Mouse (Mus musculus) bone marrow, adult 2 months (tissue): Measurements from ENCODE around the gene Ddah2. TPM values are rescaled to one million over a fixed set of nuclear protein-coding genes. Genes with fewer than 3 reads are reported as not detected.

Experiments used
- H3K27ac ChIP-seq: fragments of 200-500 bp; 2 replicates; pipeline ENCODE4 v1.5.1; 2012; ENCODE audit warnings: low read depth, mild to moderate bottlenecking, control low read depth, inconsistent platforms, low read length; ENCODE audit not compliant: control insufficient read depth, poor library complexity, insufficient read depth
- H3K4me1 ChIP-seq: fragments of 200-500 bp; 2 replicates; pipeline ENCODE4 v1.6.1; 2011; ENCODE audit warnings: low read length; ENCODE audit not compliant: control insufficient read depth, insufficient read depth
- H3K4me3 ChIP-seq: fragments of 200-500 bp; replicated peaks from 2 replicates; pipeline ENCODE3; 2011; ENCODE audit warnings: mild to moderate bottlenecking, low read depth, low read length, control low read depth; ENCODE audit not compliant: control insufficient read depth
- CTCF ChIP-seq: fragments of 200-500 bp; IDR thresholded peaks from 2 replicates; pipeline ENCODE4 v1.5.1; 2011; ENCODE audit warnings: low read length, control low read depth; ENCODE audit not compliant: control insufficient read depth, insufficient read depth
- POLR2A ChIP-seq: fragments of 200-500 bp; IDR thresholded peaks from 2 replicates; pipeline ENCODE4 v1.6.1; 2011; ENCODE audit warnings: low read depth, mild to moderate bottlenecking, control low read depth, low read length, borderline replicate concordance; ENCODE audit not compliant: control insufficient read depth
- WGBS: fragments of 180-500 bp; shearing (Covaris S2); methylation state at CpG from one replicate; pipeline ENCODE4 v1.1.7; 2018; 5-methylcytosine and 5-hydroxymethylcytosine counted together
- polyA plus RNA-seq: library from polyadenylated mRNA; stranded (reverse); fragments of >200 nt; gene quantifications from 2 replicates; pipeline ENCODE4 v1.2.4, GENCODE M21; 2011; ENCODE audit warnings: low replicate concordance; ENCODE audit not compliant: missing spikeins, insufficient read depth, insufficient read length

The Ddah2 gene
- polyA plus RNA-seq, 1 experiment, result 12.5 TPM

DNA sequence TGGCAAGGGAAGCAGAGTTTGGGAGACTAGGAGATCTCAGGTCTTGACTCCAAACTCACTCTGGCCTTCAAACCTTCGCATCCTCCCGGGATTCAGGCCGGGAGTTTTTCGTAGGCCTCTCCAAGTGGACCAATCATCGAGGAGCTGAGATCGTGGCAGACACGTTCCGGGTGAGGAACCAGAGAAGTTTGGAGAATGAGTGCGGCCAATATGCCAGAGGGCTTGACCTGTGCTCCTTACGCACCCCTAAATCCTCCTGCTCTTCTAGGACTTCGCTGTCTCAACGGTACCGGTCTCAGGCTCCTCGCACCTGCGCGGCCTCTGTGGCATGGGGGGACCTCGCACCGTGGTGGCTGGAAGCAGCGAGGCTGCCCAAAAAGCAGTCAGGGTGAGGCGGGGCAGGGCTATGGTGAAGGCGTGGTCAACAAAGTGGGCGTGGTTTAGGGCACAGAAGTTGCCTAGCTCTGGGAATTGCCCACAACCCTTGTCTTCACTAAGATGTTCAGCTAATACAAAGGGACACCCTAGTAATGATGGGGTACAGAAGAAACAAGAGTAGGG lies 2.0 kb downstream of the Ddah2 start:
- TF ChIP-seq CTCF, result no peak
- TF ChIP-seq POLR2A, result no peak
- no peak overlapping the region for H3K27ac ChIP-seq
- WGBS, result 81% methylated on average over 22 of the region's 22 CpGs
- H3K4me1 ChIP-seq, result no peaks in the 10 kb centered on the region; the same call in 1 of the 2 replicates
- no peak overlapping the region for H3K4me3 ChIP-seq

DNA sequence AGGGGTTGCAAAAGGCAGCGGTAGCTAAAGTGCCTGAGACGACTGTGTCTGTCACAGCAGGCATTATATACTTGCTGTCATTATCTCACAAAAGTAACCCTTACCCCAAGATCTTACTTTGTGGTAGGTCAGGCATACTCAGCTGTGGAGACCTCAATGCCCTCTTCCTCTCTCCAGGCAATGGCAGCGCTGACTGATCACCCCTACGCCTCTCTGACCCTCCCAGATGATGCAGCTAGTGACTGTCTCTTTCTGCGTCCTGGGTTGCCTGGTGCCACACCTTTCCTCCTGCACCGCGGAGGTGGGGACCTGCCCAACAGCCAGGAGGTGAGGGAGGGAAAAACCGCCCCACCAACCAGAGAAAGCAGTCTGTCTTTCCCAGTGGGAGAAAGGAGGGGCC lies 2.5 kb downstream of the Ddah2 start:
- WGBS, result 84% methylated on average over 8 of the region's 8 CpGs
- TF ChIP-seq POLR2A, result no peak
- no peak for TF ChIP-seq CTCF
- no peak overlapping the region for H3K4me3 ChIP-seq
- no peak overlapping the region for H3K27ac ChIP-seq
- no peaks in the 10 kb centered on the region; the same call in 1 of the 2 replicates for H3K4me1 ChIP-seq

DNA sequence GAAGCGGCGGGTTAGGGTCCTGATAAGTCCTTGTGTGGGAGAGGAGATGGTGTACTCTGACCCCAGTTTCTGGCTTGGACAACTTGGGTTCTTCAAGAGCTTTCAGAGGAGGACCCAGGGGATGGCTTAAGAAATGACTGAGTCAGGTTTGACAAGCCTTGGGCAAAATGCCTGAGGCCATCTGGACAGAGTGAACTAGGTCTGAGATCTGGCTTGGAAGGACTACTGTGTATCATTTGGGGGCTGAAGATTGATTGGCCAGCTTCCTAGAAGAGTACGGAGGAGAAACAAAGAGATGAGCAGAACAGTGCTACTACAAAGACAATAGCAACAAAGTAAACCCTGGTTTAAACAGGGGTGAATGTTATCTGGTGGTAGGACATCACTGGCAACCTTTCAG lies 4.6 kb downstream of the Ddah2 start:
- TF ChIP-seq CTCF, result no peak
- no peak for TF ChIP-seq POLR2A
- H3K27ac ChIP-seq, result no peak overlapping the region
- no peak overlapping the region for H3K4me3 ChIP-seq
- WGBS, result 77% methylated on average over 3 of the region's 3 CpGs
- no peaks in the 10 kb centered on the region; the same call in 1 of the 2 replicates for H3K4me1 ChIP-seq

DNA sequence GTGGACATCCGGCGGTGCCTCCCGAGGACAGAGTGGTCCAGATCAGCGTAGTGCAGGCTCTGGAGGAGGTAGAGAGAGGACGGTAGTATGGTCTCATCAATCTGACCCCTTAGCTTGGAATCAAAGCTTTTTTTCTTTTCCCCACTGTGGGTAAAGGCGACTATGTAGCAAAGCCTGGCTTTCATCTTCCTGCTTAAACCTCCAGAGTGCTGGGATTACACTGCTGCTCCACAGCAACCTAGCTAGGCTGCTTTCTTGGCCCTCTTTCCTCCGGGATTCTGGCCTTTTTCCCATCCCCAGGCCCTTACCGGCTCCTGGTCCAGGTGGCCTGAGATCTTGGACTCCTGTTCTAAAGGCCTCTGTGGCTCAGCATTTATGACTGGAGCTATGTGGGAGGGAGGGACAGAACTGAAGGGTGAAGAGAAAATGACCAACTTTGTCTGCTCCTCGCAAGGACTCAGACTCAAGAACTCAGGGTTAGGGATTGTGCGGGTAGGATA lies 5.6 kb downstream of the Ddah2 start:
- H3K27ac ChIP-seq, result no peak overlapping the region
- WGBS, result 52% methylated on average over 10 of the region's 10 CpGs
- no peak overlapping the region for H3K4me3 ChIP-seq
- H3K4me1 ChIP-seq, result no peaks in the 10 kb centered on the region; the same call in 1 of the 2 replicates
- no peak for TF ChIP-seq CTCF
- TF ChIP-seq POLR2A, result no peak

DNA sequence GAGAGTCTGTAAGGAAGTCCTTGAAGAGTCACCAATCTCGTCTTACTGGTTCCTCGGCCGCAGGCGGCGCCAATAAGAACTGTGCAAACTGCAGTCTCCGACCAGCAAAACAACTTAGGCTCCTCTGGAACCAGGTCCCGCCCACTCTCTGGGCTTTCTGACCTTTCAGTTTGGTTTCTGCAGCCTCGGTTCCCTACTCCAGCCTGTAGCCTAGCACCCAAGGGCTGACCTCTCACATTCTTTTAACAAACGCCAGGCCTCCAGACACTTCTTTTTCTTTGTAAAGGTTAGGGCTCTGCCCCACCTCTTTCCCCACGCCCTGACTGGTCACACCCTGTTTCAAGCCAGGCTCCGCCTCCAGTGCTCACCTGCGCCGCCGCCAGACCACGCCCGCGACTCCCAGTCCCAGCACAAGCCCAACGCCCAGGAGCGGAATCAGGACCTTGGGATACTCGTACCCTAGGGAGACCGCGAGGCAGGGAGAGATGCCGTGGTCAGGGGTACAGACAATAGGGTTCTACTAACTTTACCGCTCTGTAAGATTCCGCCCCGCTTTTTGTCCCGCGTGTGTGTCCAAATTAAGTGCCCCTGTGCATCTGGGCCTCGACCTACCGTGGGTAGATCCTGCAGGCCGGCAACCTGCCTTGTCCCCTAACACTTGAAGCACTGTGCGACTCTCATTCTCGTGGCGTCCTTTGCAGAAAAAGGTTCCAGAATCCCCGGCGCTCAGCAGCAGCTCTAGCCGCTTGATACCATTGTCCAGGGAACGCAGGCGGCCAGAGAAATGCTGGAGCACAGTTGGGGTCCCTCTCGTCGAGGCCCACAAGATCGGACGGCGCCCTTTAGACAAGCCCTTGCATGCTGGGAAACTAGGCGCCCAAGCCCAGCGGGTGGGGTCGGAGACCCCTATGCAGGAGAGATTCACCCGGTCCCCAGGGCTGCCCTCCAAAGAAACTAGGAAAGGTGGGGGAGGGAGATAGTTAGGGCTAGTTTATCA lies 6.4 kb downstream of the Ddah2 start, which contains the start of gene Ly6g6c:
Gene Ly6g6c, plus strand, starts transcription at position 438 of the 997 bp plus-strand sequence.
- WGBS, result 2% methylated on average over 48 of the region's 48 CpGs

DNA sequence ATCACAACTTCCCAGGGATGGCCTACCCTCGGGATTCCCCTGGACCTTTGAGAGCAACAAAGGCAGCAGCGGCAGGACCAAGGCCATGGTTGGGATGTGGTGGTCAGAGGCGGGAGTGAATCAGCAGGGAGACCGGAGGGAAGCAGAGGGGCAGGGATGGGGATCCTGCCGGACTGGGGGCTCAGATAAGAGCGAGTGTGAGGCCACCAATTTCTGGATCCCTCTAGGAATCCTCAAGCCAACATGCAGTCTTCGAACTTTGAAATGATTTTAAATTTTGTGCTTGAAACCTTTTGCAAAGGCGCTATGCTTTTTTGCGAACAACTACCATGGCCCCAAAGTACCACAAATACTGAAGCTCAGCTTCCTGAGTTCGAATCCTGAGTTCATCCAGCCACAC lies 7.2 kb downstream of the Ddah2 start, which contains the start of gene Mpig6b:
Gene Mpig6b, minus strand, starts transcription at position 101 of the 400 bp plus-strand sequence.
- H3K4me3 ChIP-seq, result peak within 1 kb of the TSS; percentile 35
- H3K4me1 ChIP-seq, result no peaks in the 10 kb centered on the region; the same call in 1 of the 2 replicates
- TF ChIP-seq CTCF, result no peak
- TF ChIP-seq POLR2A, result no peak
- H3K27ac ChIP-seq, result no peak within 1 kb of the TSS
- 48% methylated on average over 10 of the region's 10 CpGs for WGBS

More for the DNA sequence above, 6.4 kb downstream of the Ddah2 start, which contains the start of gene Ly6g6c:
- H3K4me3 ChIP-seq, result peak within 1 kb of the TSS; percentile 35
- H3K27ac ChIP-seq, result no peak within 1 kb of the TSS
- H3K4me1 ChIP-seq, result no peaks in the 10 kb centered on the region; the same call in 1 of the 2 replicates
- TF ChIP-seq CTCF (no peak), POLR2A (0 out of 2 replicates have a peak, but pooled peaks have one; percentile 14)

DNA sequence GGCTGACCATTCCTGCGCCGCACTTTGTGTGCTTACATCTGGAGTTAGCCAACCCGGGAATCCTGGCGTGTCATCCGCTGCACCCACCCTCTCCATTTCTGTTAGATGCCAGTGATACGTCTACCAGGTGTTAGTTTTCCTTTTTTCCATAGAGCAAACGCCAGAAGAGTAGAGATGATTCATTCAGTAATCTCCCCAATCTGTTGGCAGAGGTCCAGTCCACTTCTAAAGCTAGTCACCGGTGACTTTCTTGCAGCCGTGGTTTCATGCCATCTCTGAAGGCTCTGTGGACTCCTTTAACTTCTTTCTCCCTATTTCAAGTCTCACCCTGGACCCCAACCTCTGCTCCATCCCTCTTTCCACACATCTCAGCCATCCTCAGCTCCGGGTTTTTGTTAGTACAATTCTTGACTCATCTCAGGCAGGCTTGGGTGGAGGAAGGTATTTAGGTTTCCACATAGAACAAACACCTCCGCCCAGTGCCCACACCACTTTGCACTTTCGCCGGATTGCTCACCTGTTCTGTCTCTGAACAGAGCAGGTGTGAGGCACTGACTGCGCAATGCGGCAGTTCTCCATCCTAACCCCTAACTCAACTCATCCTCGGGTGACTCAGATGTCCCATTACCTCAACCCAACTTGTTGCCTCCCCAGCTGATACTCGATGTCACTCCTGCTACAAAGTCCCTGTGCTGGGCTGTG lies 9.5 kb downstream of the Ddah2 start:
- TF ChIP-seq POLR2A (no peak), CTCF (no peak)
- Histone ChIP-seq H3K27ac (no peak overlapping the region), H3K4me3 (no peak overlapping the region), H3K4me1 (no peaks in the 10 kb centered on the region; the same call in 1 of the 2 replicates)
- 70% methylated on average over 17 of the region's 17 CpGs for WGBS
